Mouse (Mus musculus) embryo, embryonic 10 days (tissue): ENCODE measurements around the gene Aldh9a1.

Experiments
- DNase-seq: peaks from one replicate; pipeline ENCODE4 v3.0.0-alpha.2; 2015; ENCODE audit warnings: low spot score

Aldh9a1 gene

DNA sequence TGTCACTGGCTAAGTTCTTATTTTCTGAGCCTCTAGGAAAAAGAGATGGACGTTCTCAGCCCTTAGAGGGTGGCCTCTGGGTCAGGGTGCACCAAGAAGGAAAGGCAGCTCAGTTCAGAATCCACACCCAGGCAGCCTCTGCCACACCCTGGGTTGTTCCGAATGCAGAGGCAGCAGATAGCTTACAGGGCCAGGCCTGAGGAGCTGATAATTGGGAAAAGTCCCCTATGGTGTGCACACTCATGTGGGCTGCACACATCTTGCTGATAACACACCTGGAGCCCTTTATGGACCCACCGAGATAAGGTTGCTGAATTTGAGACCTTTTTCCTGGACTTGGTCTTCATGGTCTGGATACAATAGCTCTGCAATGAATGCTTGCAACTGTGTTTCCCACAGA is 34.4 kb downstream of the Aldh9a1 start:
- DNase-seq, result no peak

DNA sequence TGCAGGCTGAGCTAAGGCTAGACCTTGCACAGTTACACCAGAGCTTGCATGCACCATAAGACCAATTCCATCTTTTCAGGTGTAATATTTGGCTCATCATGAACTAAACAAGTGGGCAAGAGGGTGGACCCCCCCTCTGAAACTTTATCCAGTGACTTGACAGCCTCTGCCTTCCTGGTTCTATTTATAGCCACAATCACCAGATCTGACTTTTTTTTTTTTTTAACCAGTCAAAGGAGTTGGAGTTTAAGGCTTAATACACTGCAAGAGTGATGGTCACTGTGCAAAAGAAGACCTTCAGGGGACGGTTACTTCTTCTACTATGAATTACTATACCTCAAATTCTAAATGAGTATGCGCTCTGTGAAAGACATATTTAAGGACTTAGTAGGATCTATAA is 35.4 kb downstream of the Aldh9a1 start:
- no peak for DNase-seq

DNA sequence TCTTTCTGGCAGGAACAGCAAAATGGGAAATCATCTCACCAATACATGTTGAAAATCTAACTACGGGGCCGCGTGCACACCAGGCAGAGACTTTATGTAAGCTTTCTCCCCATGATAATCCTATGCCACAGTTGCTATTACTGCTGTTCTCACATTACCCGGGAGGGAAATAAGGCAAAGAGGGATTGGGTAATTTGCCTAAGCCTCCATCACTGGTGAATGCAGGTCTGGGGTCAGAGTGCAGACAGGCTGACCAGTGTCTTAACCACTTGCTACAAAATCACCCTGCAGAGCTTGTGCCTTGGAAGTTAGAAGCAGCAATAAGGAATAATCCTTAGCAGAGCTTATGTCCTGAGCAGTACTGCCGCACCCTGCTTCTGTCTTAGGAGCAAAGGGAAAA is 35.8 kb downstream of the Aldh9a1 start:
- DNase-seq, result no peak

DNA sequence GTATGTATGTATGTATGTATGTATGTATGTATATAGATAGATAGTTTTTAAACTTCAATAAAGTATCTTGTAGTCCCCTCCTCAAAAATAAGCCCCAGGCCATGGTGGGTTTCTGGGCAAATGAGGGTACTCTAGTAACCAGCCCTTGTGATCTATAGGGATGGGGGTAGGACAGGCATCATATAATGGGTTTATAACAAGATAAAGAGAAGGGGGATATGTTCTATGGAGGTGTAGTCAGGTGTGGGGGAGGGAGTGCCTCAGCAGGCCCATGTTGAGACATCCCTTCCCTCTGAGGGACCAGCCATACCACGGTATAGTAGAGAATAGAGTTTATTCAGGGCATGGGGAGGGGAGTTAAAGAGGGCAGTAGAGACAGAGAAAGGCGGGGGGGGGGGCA is 36.7 kb downstream of the Aldh9a1 start:
- no peak for DNase-seq

DNA sequence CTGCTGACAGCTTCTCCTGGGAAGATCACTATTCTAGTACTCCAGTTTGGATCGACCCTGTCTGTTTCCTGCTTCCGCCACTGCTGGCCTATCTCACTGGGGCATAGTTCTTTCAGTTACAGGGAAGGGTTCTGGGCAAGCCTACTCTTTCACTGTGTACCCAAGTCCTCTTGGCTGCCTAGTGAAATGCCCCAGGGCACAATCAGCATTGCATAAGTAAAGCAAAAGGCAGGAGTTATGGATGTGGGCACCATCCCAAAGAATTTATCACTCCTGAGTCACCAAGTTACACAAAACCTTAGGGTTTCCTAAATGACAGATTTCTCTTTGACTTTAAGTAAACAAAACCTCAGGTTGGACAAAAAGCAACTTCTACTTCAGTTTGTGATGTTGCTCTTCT is 37.5 kb downstream of the Aldh9a1 start:
- DNase-seq, result no peak

DNA sequence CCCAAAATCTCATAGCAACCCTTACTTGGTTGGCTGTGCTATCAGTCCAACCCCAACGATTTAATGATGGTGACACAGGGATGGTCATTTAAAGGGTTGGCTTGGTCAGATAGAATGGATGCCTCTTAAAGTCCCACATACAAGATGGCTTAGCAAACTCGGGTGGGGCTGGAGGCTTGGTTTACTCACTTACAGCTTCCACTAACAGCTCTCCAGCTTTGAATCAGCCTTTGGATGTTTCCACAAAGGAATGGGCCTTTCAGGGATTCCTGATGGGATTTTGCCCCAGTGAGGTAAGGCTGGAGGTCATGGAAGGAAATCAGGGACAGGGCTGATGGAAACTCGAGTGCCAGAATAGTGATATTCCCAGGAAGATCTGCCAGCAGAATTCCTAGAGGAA is 38.0 kb downstream of the Aldh9a1 start:
- DNase-seq, result no peak

DNA sequence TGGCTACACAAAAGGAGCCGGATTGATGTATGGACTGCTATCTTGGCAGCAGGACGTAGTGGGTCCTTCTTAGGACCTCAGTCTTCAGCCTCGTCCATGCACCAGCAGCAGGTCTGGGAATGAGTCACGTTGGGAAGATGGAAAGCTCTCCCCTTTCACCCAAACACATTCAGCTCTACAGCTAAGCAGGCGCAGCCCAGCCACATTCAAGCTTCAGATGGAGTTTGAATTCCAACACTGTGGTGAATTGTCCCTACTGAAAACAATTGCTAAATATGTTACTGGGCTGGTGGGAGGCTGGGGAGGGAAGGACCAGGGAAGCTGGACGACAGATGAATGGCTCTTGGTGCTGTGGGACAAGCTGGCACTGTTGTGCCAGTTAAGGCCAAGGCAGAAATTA is 38.8 kb downstream of the Aldh9a1 start:
- DNase-seq, result no peak

DNA sequence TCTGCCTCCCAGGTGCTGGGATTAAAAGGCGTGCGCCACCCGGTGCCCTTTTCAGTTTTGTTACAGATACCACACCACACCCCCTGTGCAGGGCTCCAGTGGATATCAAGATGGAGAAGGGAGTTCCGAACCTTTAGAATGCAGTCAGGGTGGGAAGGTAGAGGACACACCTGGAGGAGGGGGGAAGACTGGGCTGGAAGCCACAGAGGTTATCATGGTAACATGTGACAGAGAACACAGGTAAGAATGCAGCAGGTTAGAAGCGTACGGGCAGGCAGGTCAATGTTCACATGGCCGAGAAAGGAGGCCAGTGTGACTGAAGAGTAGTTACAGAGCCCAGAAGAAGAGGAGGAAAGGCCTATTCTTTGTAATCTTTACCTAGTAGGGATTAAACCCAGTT is 39.8 kb downstream of the Aldh9a1 start:
- DNase-seq, result no peak

DNA sequence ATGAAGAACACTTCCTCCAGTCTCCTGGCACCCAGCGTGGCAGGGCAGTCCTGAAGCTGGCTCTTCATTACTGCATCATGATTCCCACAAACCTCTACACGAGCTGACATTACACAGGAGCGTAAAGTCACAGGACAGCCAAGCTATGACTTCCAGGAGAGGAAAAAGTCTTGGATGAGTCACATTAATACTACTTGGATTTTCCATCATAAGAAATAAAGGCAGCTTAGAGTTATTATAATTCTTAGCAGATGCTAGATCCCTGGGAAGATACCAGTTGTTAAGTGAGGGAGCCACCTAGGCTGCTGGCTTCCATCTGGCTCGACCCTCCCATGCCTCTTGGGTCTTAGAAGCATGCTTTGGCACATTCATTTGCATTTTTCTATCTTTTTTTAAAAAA is 40.6 kb downstream of the Aldh9a1 start:
- no peak for DNase-seq

DNA sequence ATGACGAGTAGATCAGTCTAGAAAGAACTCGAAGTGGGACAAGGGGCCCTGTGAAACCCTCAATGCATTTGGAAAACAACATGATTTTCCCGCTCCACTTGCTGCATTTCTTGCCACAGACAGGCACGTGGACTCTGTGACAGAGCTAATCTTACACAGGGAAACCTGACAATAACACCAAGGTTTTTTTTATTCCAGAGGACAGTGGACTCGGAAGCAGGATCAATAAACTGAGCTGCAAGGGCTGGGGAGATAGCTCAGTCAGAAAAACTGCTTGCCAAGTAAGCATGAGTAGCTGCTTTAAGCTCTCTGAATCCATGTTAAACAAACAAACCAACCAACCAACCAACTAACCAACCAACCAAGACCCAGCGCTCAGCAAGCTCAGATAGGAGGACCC is 41.5 kb downstream of the Aldh9a1 start:
- DNase-seq, result no peak

DNA sequence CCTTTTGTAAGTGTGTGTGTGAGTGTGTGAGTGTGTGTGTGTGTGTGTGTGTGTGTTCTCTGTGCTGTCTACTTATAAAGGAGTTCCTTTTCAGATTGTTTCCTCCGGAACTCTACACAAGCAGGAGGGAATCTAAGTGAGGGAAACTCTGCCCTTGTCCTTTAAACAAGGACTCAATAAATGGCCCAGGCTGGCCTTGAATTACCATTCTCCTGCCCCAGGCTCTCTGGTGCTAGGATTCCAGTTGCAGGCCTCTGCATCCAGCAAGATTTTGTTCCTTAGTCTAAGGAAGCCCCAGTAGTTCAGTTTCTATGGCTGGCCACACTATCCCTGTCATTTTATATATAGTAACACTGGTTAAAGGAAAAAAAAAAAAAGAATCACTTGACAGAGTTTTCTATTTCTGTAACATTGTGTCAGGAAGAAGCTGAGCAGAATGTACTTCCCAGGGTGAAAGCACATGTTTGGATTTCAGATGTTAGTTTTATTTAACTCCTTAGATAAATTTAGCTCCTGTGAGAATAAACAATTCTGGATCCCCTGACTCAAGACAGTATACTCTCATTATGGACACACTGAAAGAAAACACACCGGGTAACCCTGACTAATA is 42.3 kb downstream of the Aldh9a1 start:
- DNase-seq, result no peak

DNA sequence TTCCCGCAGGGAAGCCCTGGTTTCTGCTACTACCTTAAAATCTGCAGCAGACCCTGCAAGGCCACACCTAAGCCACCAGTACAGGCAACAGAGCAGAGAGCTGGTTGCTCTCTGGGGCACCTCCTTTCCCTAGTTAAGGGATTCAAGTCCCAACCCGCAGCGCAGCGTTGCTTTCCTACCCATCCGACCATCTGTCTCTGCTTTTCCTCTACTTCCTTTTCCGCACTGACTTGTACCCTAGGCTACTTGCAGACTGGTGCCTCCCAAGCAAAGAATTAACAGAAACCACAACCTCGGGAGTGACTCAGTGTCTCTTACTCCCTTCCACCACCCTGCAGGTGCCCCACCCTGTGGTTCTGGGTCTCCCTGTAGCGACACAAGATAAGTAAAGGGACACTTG is 42.9 kb downstream of the Aldh9a1 start:
- DNase-seq, result no peak

DNA sequence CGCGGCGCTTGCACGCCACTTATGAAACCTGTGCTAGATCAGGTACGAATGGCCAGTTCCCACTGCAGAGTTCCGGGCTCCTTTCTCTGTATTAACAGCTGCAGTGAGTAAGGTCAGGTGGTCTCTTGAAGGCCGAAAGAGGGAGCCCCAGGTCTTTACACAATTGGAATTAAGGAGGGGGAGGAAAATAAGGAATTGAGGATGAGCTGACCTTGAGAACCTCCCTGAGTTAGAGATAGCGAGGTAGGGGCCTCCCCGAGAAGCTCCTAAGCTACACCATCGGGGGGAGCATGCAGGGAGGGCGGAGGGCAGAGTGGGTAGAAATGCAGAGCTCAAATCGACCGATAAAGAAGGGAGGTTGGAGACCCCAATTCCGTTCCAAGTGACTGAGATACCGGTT is 43.5 kb downstream of the Aldh9a1 start:
- peak; percentile 19 for DNase-seq

DNA sequence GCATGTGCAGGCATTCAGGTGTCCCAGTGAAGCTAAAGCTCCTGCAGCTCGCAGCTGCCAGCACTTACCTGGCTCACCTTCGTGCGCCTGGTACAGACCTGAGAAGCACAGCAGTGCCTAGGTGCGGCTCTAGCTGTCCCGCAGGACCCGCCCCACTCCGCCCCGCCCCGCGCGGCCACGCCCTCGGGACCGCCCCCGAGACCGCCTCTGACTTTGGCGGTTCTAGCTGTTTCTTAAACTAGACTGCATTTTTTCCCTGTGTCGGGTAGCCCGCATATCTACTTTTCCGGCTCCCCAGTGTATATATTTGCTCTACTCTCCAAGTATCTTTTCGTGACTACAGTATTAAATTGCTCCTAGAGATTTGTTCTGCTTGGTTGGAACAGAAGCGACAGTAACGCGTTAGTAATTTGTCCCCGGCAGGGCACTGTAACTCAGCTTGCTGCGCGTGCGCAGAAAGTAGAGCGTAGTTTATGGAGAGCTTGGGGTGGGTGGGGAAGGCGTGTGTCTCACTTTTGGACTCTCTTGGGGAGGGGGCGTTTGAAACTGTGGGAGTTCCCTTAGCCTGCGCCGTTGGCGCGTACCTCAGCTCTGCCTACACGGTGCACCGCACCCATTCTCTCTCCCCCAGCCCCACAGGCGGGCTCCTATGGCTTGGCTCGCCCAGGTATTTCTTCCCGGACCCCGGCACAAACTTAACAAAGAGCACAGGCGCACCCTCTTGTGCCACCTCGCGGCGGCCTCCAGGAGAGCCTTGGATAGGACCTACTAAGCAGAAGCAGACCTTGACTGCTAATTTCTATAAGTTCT is 44.1 kb downstream of the Aldh9a1 start, which contains the start of gene Mgst3:
Mgst3 (minus strand) TSS at position 159 of the 810 bp plus-strand sequence.
- peak; percentile 97 for DNase-seq

DNA sequence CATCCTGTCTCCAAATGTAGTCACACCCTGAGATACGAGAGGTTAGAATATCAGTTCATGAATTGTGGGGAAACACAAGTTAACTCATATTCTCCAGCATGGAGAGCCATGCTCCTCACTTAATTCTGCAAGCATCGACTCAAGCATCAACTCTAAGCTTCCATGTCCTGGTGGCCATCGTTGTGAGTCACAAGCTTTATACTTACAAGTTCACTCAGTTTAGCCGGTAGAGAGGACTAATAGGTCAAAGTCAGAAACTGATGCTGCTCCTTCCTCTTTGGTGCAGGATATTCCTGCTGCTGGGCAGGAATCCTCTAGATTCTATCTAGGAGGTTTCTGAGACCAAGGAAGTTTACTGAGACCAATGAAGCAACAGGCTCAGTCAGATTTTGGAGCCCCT is 55.4 kb downstream of the Aldh9a1 start:
- no peak for DNase-seq

DNA sequence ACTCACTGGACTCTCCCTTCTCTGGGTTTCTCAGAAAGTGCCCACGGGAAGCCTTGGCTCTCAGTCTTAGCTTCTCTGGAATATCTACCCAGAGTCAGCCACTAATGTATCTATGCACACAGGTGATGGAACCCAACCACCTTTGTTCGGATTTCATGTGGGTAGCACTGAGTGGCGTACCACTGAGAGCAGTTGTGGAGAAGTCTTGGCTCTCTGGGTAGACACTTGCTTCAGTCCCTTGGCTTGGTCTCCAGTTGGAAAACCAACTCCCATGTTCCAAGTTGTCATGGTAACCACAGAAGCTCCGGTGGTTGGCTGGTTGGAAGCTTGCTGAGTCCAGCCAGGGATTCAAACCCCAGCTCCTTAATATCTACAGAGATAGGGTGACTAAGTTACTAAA is 59.8 kb downstream of the Aldh9a1 start:
- DNase-seq, result no peak

DNA sequence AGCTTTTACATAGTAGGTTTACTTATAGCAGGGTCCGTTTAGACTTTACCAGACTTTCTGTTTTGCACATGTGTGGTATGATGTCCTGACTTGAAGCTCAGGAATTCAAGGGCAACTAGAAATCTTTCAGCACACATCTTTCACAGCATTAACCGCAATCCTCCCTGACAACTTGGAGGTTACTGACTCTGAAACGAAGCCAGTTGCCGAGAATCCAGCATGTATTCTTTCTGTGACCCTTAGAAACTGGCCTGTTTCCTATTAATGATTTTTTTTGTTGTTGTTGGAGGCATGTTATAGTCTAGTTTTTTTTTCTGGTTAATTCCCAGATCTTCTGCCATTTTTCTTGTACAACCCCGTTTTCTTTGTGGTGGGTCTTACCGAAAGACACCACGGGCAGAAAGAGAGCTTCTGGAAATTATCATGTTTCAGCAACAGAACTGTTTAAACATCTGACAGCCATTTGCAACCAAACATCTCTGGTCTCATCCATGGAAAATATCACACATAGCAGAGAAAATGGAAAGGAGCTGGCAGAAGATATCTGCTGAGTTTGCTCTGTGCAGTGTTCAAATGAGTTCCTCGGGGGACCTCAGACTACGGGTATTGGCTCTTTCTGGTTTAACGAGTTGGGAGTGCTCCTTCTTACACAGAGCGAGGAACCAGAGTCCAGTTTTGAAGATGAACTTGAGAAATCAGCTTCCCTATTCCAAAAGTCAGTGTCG is 62.4 kb downstream of the Aldh9a1 start:
- DNase-seq, result no peak

DNA sequence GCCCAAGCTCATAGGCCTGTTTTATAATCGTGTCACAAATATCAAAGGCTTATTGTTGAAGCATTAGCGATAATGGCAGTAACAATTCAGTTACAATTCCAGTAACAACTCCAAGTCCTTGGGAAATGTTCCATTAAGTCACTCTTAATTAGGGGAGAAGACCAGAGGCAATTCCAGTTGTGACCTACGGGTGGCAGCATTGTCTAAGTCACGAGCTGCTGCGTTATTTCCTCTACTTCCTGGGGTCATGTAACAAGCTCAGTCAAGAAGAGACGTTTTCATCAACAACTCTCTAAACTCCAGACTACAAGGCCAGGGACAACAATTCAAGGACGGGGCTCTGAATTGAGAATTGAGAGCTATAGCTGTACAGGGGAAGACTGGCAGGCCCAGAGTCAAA is 65.1 kb downstream of the Aldh9a1 start:
- DNase-seq, result peak; percentile 88
